Mouse (Mus musculus): Measurements from ENCODE around the gene Gm21093.
"Not testable (repeated sequence)": the region's sequence is repeated elsewhere in the genome, so short reads cannot be mapped to it uniquely, and the experiment has no call there.

The Gm21093 gene

DNA sequence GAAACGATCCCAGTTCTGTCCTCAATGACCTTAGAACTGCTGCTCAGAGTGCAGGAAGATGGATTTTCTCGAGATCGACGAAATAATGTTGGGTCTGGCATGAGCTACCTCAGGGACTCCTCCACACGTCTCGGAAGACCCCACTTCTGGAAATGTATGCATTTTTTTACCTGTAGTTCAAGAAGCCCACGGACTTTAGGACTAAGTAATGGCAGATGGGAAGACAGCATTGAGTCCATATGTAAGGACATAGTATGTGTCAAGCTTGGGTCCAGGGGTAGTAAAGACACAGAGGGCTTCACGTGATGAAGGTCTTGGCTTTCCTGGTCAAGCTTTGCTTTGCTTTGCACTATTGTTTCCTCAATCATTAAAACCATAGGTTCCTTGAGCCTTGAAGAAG, at the start of gene Gm21093:
TSS of gene Gm21093 (minus strand) at position 101 of the 400 bp plus-strand sequence.
- in situ Hi-C loops (cut with MboI) = not testable (repeated sequence)

Measured in mature B cell (primary cell).